Mouse (Mus musculus) adrenal gland (tissue): ENCODE data around the gene Iqgap1.
"Not testable (repeated sequence)": the region's sequence is repeated elsewhere in the genome, so short reads cannot be mapped to it uniquely, and the experiment has no call there.

Source experiments
- intact Hi-C: fragments of 180-260 bp; cut with DNase I; formaldehyde crosslinking; loops from one replicate; pipeline ENCODE4 v1.15.1; 2025

The Iqgap1 gene

DNA sequence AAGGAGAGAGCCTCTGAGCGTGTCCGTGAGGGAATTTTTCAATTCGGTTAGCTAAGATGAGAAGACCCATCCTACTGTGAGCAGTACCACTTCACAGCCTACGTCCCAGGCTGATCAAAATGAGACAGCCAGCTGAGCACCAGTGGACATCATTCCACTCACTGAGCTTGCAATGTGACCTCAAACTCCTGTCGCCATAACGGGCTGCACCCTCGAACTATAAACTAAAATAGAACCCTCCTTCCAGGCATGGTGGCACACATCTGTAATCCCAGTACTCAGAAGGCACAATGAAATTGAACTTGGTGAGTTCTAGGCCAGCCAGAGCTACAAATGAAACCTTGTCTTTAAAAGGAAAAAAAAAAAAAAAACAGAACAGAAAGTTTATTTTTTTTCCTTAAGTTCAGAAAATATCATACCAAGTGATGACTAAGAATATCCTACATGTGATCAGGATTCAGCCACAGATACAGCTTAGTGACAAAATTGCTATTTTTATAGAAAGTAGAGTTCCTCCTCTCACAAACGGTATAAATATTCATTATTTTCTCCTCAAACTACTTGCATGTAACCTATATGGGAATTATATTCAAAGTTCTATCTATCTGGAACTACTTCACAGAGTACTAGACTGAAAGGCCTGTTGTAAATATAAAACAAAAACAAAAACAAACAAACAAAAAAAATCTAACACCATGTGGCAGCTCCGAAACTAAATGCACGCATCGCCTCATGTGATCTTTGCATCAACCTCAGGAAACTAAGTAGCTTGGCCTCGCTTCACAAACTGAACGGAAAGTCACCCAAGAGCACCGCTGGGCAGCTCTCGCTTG lies 50.9 kb downstream of the Iqgap1 start:
- intact Hi-C loops, result no loop called here

DNA sequence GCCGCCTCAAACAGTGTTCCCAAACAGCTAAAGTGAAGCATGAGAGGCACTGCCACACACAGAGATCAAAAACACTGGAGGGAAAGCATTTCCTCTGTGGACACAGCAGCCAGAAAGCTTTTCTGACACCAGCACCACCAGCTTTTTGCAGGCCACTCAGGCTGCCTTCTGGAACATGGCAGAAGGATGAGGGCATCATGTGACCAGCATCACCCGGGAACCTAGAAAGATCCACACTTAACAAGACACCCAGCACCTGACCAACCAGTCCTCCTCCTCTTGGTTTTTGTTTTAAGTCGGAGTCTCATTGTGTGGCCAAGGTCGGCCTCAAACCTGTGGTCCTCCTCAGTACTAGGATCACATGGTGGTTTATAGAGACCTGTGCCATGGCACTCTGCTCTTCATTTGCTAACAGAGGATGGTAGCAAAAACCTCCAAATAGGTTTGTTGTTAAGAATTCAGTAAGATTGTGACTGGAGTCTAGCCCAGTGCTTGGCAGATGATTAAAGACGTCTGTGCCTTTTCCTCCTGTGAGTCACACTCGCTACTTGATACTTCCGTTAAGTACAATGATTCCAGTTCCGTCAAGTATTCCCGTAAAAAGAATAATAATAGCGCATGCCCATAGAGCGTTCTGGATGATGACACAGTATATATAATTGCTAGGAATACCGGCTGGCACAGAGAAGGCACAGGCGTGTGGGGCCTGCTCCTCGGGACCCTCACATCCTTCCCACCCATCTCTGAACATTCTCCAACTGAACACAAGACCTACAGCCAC lies 51.8 kb downstream of the Iqgap1 start:
- intact Hi-C loops, result no loop called here

DNA sequence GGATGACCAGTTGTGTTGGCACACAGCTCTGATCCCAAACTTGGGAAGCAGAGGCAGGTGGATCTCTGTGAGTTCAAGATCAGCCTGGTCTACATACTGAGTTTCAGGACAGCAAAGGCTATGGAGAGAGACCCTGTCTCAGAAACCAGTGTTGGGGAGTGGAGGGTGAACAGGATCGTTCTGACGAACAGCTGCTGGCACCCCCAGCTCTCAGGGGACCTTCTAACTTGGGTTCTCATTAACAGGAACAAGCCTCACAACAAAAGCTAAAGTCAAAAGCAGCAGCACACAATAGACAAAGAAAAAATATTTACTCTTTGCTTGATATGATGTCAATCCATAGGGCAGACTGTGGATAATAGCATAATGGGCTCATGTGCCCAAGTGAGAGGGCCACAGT lies 55.3 kb downstream of the Iqgap1 start:
- intact Hi-C loops, result no loop called here

DNA sequence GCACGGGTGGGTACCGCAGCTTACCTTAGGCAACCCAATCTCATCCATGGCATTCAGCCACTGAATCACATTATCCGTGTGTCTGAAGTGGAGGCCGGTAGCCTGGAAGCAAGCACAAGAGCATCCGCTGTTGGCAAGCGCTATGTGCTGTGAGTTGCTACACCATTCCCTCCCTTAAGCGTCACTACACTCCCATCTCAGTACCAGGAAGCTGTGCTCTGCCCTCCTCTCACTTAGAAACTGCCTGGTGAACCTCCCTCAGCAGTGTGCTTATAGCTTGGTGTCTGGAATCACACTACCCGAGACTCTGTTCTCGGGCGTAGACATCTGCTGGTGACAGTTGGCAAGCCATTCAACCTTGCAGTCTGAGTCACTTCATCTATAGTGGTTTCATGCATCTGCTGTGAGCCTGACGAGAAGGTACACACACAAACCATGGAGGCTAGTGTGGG lies 58.9 kb downstream of the Iqgap1 start:
- intact Hi-C loops, result no loop called here

- intact Hi-C loops, result no loop called here
Measured at GRCm38 (mm10) chr7:80766072-80766471, 59.7 kb downstream of the Iqgap1 start.

DNA sequence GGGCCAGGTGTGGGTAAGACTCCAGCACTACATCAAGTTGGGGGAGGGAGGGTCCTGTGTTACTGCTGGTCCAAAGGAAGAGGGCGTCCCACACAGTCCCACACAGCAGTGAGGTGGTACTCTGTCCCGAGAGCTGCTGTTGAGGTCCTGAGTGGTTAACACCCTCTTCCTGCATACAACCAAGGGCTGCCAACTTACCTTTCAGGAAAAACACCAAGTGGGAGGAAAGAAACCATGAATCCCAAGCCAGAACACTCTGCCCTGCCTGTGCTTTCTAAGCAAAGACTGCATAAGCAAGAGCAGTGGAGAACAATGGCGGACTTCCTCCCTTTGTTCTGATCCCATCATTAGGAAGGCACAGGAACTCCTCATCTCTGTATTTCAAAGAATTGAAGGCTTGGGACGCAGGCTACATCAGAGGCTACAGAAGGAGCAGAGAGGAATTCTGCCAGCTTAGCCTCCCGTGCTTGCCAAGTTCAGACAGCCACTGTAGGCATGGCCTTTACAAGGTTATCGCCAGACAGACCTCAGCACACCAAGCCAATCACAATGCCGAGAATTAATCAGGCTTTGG lies 61.8 kb downstream of the Iqgap1 start:
- intact Hi-C loops, result no loop called here

- intact Hi-C loops, result no loop called here
Measured at GRCm38 (mm10) chr7:80762297-80762696, 63.5 kb downstream of the Iqgap1 start.

DNA sequence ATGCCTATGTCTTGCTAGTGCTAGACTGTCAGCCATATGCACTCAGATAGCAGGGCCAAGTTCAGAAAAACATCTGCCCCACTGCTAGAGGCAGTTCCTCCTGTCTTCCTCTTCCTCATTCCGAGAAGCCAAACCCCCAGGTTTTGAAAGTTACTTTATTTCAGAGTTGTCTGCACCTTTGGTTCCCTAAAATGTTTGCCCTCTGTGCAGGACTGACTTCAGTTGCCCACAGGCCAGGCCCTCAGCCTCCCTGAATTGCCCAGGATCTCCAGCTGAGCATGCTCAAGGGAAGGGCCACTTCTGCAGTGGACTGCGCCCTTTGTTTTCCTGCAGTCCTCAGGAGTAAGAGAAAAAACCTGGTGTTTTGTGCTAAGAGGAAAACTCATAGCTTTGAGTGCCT lies 71.7 kb downstream of the Iqgap1 start:
- intact Hi-C loops, result no loop called here

- intact Hi-C loops, result no loop called here
Measured at GRCm38 (mm10) chr7:80753613-80754012, 72.2 kb downstream of the Iqgap1 start.

DNA sequence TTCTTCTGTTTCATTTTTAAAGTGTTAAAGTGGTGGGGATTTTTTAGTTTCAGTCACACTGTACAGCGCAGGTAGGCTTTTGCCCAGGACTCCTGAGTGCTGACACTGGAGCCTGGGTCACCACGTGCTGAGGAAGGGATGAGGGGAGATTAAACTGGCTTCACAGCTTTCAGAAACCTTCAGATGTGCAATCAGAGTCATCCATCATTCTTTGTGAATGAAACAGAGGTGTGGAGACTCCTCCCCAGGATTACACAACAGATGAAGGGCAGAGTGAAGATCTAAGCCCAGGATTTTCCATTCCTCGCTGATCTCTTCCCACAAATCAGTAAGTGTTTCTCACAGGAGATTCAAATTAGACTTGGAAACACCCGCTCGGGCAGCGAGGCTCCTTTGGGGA lies 76.2 kb downstream of the Iqgap1 start:
- intact Hi-C loops, result no loop called here

GRCm38 (mm10) chr7:80749109-80749508 lies 76.7 kb downstream of the Iqgap1 start:
- intact Hi-C loops, result not testable (repeated sequence)

GRCm38 (mm10) chr7:80747371-80747770 lies 78.4 kb downstream of the Iqgap1 start:
- intact Hi-C loops, result no loop called here

DNA sequence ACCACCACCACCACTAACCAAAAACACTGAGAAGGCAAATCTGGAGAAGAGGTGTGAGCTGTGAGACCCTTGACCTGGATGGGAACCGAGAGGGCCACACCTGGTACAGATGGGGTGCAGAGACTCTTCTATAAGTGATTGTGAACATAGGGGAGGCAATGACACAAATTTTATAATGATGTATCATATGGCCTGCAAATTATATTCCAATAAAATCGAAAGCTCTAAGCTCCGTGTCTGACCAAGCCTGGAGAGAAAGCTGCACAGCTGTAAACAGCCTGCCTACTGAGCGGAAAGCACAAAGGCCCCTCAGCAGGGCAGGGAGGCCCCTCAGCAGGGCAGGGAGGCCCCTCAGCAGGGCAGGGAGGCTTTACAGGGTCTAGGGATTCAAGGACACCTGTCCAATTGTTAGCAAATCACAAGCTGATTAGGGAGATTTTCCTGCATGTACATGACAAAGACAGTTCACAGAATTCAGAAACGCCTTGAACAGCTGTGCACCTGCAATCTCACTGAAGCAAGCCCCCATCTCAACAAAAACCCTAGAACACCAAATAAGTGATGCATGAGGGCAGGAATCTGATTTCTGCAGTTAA lies 79.5 kb downstream of the Iqgap1 start:
- intact Hi-C loops, result no loop called here

DNA sequence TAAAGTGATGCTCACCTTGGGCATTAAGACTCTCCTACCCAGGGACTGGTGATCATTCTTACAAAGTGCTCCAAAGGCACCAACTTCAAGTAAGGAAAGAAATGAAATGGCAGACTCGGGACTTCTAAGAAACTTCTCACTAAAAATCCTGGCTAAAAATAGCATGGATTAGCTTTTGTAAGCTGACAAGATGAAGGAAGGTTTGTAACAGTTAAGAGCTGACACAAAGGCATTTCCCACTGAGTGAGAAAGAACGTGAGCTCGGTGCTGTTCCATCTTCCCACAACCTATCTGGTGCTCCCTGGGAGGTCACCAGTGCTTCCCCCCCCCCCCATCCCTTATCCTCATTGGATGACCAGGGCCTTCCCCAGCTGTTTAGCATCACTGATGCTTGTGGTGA lies 80.0 kb downstream of the Iqgap1 start:
- intact Hi-C loops, result no loop called here

DNA sequence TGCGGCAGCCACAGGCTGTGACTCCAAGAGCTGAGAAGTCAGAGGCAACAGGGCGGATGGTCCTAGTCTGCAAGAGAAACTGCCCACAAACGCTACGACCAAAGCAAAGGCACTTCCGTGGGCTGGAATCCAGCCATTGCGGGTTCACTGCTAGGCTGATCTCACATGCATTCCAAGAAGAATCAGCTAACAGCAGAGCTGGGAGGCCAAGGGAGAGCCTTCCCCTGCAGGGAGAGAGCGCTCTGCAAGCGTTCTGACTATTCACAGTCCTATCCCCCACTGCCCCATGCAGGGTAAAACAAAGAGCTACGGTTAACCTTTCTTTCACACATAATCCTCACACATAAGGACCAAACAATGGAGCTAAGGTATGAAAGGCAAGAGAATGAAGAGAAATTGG lies 80.5 kb downstream of the Iqgap1 start:
- intact Hi-C loops, result no loop called here

DNA sequence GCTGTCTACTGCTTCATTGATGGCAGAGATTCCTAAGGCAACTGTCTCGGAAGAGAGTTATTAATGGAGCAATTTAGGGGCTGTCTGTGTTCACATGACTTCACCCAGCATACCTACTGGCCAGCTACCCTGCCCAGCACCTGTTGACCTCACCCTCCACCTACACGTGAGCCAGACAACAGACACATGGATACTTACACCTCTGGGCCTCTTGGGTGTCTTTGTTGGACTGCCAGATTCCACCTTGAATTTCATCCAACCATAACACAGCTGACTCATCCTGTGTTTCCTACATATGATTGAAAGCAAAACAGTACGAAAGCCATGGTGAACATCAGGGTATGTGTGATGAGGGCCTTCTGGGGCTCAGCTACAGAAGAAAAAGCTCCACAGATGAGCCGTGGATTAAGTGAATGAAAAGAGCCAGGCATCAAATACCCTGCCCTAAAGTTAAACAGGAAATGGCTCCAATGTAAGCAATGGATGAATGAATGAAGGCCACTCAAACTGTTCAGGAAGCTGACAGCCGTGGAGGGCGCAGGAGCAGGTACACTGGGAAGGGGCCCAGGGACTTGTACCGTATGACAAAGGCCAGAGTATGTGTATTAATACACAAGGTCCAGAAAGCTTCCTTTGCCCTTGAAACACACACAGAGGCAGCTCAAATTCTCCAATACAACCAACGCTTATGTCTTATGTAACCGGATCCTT lies 81.7 kb downstream of the Iqgap1 start:
- intact Hi-C loops, result no loop called here

DNA sequence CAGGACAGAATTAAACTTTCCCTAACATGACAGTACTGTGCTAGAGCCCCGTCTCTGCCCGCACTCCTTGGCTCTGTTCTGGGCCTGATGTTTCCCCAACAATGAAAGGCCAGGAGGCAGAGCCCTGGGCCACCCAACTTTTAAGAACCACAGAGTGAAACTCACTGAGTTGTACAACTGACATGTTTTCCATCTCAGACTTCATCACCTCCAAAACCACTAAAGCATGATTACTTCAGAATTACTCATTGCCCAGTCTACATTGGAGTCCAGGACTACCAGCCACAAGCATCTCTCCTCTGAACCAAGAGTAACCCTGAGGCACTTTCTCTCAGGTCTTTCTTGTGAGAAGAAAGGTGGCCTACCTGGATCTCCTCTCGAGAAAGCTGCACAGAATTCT lies 83.1 kb downstream of the Iqgap1 start:
- intact Hi-C loops, result no loop called here

- intact Hi-C loops, result loop anchor here (2.0 kb wide), 1 partner anchor 108 kb away; no protein-coding TSS in a partner anchor
Measured at GRCm38 (mm10) chr7:80740954-80741353, 84.8 kb downstream of the Iqgap1 start.

DNA sequence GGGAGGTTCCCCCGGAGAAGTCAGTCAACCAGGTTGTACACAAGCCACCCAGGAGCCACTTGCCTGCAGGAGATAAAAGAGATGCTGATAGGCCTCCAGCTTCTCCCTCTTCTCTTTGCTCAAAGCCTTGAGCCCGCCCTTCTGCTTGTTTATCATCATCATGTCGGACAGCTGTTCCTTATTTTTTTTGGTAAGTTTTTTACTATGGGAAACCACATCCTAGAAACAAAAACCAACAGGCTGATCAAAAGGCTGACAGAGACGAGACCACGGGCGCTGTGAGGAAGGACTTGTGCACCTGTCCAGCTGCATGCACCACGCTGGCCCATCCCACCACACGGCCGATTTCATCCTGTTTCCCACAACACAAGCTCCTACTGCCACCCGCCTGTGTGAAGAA lies 89.6 kb downstream of the Iqgap1 start:
- intact Hi-C loops, result no loop called here

DNA sequence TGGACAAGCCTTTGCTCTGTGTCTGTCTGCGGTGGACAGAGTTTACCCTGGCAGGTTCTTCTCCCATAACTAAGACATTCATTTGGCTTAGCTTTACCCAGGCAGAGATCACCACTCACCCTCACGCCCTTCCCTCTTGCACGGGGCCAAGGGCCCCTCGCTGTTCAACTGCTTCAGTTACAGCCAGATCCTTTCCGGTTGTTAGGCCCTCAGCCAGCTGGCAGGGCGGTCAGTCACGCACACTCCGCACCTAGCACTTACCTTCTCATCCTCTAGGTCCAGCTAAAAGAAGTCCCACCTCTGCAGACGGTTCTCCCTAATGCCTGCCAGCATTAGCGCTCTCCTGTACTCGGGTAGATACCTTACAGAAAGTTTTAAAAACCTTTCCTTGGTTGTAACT lies 92.8 kb downstream of the Iqgap1 start:
- intact Hi-C loops, result loop anchor here (5.0 kb wide), 1 partner anchor 419 kb away; no protein-coding TSS in a partner anchor

DNA sequence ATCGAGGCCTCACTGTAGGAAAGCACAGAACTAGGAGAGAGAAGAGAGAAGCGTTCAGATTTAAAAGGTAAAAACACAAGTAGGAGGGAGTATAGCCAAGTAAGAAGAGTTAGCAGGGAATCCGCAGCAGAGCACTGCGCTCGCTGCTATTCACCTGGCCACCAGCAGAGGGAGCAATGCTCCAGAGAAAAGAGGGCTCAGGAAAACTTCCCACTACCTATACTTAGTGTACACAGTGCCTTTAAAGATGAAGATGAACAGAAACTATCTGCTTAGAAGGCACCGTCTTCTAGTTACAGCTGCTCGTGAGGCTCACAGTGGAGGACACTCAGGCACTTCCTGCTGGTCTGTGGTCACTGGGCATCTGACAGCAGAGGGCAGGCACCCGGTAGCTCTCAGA lies 96.1 kb downstream of the Iqgap1 start:
- intact Hi-C loops, result loop anchor here (5.0 kb wide), 1 partner anchor 423 kb away; no protein-coding TSS in a partner anchor
